Mouse (Mus musculus): ENCODE measurements around the gene Dock4. TPM values are rescaled to one million over a fixed set of nuclear protein-coding genes. Genes with fewer than 3 reads are reported as not detected.

The Dock4 gene
- total and polyA plus RNA-seq, 2 experiments from 2014 or later = 15.5 to 28.6 TPM

DNA sequence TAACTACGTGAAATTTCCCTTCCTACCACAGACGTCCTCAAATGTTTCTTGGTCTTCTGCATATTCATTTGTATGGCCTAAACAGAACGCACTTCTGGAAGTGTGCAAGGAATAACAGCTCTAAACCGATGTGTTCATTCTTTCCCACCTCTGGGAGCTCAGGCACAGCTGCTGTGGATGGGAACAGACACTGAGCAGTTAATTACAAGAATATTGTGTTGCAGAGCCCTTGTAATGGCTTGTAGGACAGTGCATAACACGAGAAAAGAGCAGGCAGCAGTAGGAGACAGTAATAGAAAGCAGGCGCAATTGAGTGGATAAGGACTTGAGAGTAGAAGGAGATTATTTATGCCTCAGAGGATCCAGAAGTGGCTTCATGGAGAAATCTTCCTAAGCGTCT lies 188.4 kb downstream of the Dock4 start:
- Histone ChIP-seq H3K4me3 (ENCODE audit: low read depth, low read length) (no peak overlapping the region), H3K9ac (replicated peaks; ENCODE audit: low read length, poor library complexity, severe bottlenecking) (no peak overlapping the region), H3K4me2 (ENCODE audit: low read depth, low read length, poor library complexity, severe bottlenecking) (no peak overlapping the region), H3K27me3 (ENCODE audit: insufficient read depth, low read length) (no peaks in the 10 kb centered on the region), H3K9me3 (ENCODE audit: low read length) (no peaks in the 10 kb centered on the region), H3K27ac (ENCODE audit: low read depth, low read length) (no peak overlapping the region), H3K4me1 (ENCODE audit: insufficient read depth, low read length) (no peaks in the 10 kb centered on the region), H3K36me3 (ENCODE audit: insufficient read depth, low read length) (peaks cover 3% of the 10 kb centered on the region; the same call in 1 of the 2 replicates)
- WGBS = 85% methylated on average over 7 of the region's 7 CpGs
- DNase-seq (ENCODE audit: low spot score) (no peak), ATAC-seq (ENCODE audit: low FRiP score) (no peak)
- no peak for TF ChIP-seq CTCF (IDR thresholded peaks at IDR 0.05)

DNA sequence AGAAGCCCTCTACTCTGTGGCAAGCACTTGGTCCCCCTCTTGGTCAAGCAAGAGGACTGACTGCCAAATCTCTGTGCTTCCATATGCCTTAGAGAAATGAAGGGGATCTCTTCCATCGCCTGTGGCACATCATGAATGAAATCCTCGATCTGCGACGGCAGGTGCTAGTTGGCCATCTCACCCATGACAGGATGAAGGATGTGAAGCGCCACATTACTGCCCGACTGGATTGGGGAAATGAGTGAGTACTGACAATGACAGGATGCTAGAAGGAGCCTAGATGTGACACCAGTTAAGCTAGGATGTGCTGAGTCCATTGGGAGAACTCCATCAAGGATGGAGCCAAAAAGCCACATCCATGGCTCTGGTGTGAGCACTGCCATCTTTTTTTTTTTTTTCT lies 190.2 kb downstream of the Dock4 start:
- Histone ChIP-seq H3K36me3 (ENCODE audit: insufficient read depth, low read length) (peaks cover 3% of the 10 kb centered on the region; the same call in 1 of the 2 replicates), H3K27me3 (ENCODE audit: insufficient read depth, low read length) (no peaks in the 10 kb centered on the region), H3K4me2 (ENCODE audit: low read depth, low read length, poor library complexity, severe bottlenecking) (no peak overlapping the region), H3K4me3 (ENCODE audit: low read depth, low read length) (no peak overlapping the region), H3K9me3 (ENCODE audit: low read length) (no peaks in the 10 kb centered on the region), H3K27ac (ENCODE audit: low read depth, low read length) (no peak overlapping the region), H3K9ac (replicated peaks; ENCODE audit: low read length, poor library complexity, severe bottlenecking) (no peak overlapping the region), H3K4me1 (ENCODE audit: insufficient read depth, low read length) (no peaks in the 10 kb centered on the region)
- DNase-seq (ENCODE audit: low spot score) = no peak
- 95% methylated on average over 6 of the region's 6 CpGs for WGBS
- no peak for ATAC-seq (ENCODE audit: low FRiP score)
- TF ChIP-seq CTCF (IDR thresholded peaks at IDR 0.05) = no peak

DNA sequence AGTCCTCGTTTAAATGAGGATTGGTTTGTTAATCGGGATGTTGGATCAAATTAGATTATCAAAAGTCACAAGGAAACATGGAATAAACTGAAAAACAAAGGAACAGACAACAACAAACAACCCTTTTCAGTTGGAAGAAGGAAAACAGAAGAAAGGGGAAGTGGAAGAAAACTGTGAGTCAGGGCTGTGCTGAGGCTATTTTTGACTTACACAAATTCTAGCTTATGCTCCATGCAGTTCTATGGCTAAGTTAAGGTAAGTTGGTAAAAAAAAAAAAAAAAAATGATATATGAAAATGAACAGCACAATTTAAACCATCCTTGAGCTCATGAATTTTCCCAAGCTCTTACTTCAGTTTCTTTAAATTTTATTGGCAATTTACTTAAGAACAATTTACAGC lies 191.7 kb downstream of the Dock4 start:
- TF ChIP-seq CTCF (IDR thresholded peaks at IDR 0.05) = no peak
- DNase-seq (ENCODE audit: low spot score) (no peak), ATAC-seq (ENCODE audit: low FRiP score) (no peak)
- no peak overlapping the region for H3K4me3 ChIP-seq (ENCODE audit: low read depth, low read length)
- no peak overlapping the region for H3K9ac ChIP-seq (replicated peaks; ENCODE audit: low read length, poor library complexity, severe bottlenecking)
- H3K27me3 ChIP-seq (ENCODE audit: insufficient read depth, low read length) = no peaks in the 10 kb centered on the region
- 94% methylated on average over 2 of the region's 2 CpGs for WGBS
- no peak overlapping the region for H3K4me2 ChIP-seq (ENCODE audit: low read depth, low read length, poor library complexity, severe bottlenecking)
- H3K36me3 ChIP-seq (ENCODE audit: insufficient read depth, low read length) = peaks cover 3% of the 10 kb centered on the region; the same call in 1 of the 2 replicates
- H3K9me3 ChIP-seq (ENCODE audit: low read length) = no peaks in the 10 kb centered on the region
- H3K27ac ChIP-seq (ENCODE audit: low read depth, low read length) = no peak overlapping the region
- H3K4me1 ChIP-seq (ENCODE audit: insufficient read depth, low read length) = no peaks in the 10 kb centered on the region

DNA sequence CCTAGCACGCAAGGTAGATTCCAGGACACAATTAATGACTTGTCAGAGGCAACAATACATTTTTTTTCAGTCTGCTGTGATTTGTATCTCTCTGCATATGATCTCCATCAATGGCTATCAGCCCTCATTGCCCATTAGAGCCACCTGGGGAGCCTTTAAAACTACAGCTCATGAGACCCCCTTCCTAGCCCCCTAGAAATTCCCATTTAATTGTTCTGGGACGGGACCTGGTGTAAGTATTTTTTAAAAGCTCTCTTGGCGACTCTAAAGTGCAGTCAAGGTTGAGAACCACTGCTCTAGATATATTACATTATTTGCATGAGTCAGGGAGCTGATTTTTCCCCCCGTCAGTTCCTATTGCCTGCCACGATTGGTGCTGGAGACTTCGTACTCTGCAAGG lies 200.1 kb downstream of the Dock4 start:
- Histone ChIP-seq H3K27me3 (ENCODE audit: insufficient read depth, low read length) (no peaks in the 10 kb centered on the region), H3K9me3 (ENCODE audit: low read length) (no peaks in the 10 kb centered on the region), H3K27ac (ENCODE audit: low read depth, low read length) (no peak overlapping the region), H3K4me1 (ENCODE audit: insufficient read depth, low read length) (no peaks in the 10 kb centered on the region), H3K4me2 (ENCODE audit: low read depth, low read length, poor library complexity, severe bottlenecking) (no peak overlapping the region), H3K4me3 (ENCODE audit: low read depth, low read length) (no peak overlapping the region), H3K36me3 (ENCODE audit: insufficient read depth, low read length) (no peaks in the 10 kb centered on the region), H3K9ac (replicated peaks; ENCODE audit: low read length, poor library complexity, severe bottlenecking) (no peak overlapping the region)
- ATAC-seq (ENCODE audit: low FRiP score) (no peak), DNase-seq (ENCODE audit: low spot score) (no peak)
- 86% methylated on average over 6 of the region's 6 CpGs for WGBS
- no peak for TF ChIP-seq CTCF (IDR thresholded peaks at IDR 0.05)

DNA sequence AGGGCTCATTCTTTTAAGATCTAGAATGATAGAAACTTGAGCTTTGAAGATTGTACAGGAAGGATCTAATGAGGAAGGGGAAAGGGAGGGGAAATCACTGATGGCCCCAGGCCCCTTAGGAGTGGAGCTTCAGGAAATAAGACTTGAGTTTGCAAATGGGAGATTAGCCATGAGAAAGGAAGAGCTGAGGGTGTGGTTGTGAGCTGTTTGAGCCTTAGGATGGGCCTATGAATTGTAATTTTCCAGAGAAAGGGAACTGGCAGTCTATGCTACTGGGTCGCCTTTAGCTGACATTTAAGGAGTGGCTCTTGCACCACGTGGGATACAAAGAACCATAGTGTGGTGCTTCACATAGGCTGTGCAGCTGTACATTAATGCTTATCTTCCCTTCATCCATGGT lies 208.6 kb downstream of the Dock4 start:
- 78% methylated on average over 2 of the region's 2 CpGs for WGBS
- H3K27me3 ChIP-seq (ENCODE audit: insufficient read depth, low read length) = no peaks in the 10 kb centered on the region
- no peak overlapping the region for H3K4me2 ChIP-seq (ENCODE audit: low read depth, low read length, poor library complexity, severe bottlenecking)
- no peak for ATAC-seq (ENCODE audit: low FRiP score)
- H3K4me1 ChIP-seq (ENCODE audit: insufficient read depth, low read length) = no peaks in the 10 kb centered on the region
- no peak for DNase-seq (ENCODE audit: low spot score)
- no peak overlapping the region for H3K9ac ChIP-seq (replicated peaks; ENCODE audit: low read length, poor library complexity, severe bottlenecking)
- H3K36me3 ChIP-seq (ENCODE audit: insufficient read depth, low read length) = no peaks in the 10 kb centered on the region
- no peak overlapping the region for H3K27ac ChIP-seq (ENCODE audit: low read depth, low read length)
- H3K4me3 ChIP-seq (ENCODE audit: low read depth, low read length) = no peak overlapping the region
- no peaks in the 10 kb centered on the region for H3K9me3 ChIP-seq (ENCODE audit: low read length)
- TF ChIP-seq CTCF (IDR thresholded peaks at IDR 0.05) = no peak

DNA sequence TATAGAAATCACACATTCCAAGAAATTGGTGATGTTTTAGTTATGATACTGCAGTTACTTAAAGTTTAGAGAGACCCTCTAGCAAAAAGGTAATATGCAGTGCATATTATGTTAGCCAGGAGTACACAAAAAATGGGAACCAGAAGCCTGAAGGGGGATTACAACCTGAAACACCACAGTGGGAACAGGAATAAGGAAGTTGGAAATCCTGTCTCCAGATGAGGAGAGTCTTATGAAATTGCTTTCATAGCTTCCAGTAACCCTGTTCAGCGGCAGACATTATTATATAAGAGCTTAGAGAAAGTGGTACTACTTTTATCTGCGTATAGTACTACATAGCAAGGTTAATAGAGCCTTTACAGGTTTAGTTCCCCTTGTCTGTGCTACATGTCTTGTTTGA lies 210.1 kb downstream of the Dock4 start:
- no peak for TF ChIP-seq CTCF (IDR thresholded peaks at IDR 0.05)
- Histone ChIP-seq H3K4me2 (ENCODE audit: low read depth, low read length, poor library complexity, severe bottlenecking) (no peak overlapping the region), H3K36me3 (ENCODE audit: insufficient read depth, low read length) (0 out of 2 replicates have a peak, but pooled peaks cover 2% of the 10 kb centered on the region), H3K27me3 (ENCODE audit: insufficient read depth, low read length) (no peaks in the 10 kb centered on the region), H3K4me1 (ENCODE audit: insufficient read depth, low read length) (no peaks in the 10 kb centered on the region), H3K9me3 (ENCODE audit: low read length) (no peaks in the 10 kb centered on the region), H3K9ac (replicated peaks; ENCODE audit: low read length, poor library complexity, severe bottlenecking) (no peak overlapping the region), H3K27ac (ENCODE audit: low read depth, low read length) (no peak overlapping the region), H3K4me3 (ENCODE audit: low read depth, low read length) (no peak overlapping the region)
- DNase-seq (ENCODE audit: low spot score) (no peak), ATAC-seq (ENCODE audit: low FRiP score) (no peak)
- 89% methylated on average over 2 of the region's 2 CpGs for WGBS
